Mouse (Mus musculus) bone marrow, adult 2 months (tissue): ENCODE measurements around the gene Rhbg.
"Not testable (repeated sequence)": the region's sequence is repeated elsewhere in the genome, so short reads cannot be mapped to it uniquely, and the experiment has no call there.

ENCODE experiments used
- CTCF ChIP-seq: fragments of 200-500 bp; IDR thresholded peaks from 2 replicates; pipeline ENCODE4 v1.5.1; 2011; ENCODE audit warnings: low read length, control low read depth; ENCODE audit not compliant: control insufficient read depth, insufficient read depth
- POLR2A ChIP-seq: fragments of 200-500 bp; IDR thresholded peaks from 2 replicates; pipeline ENCODE4 v1.6.1; 2011; ENCODE audit warnings: low read depth, mild to moderate bottlenecking, control low read depth, low read length, borderline replicate concordance; ENCODE audit not compliant: control insufficient read depth

GRCm38 (mm10) chr3:88268014-88268413, 13.5 kb upstream of the Rhbg start:
- TF ChIP-seq POLR2A, CTCF: not testable (repeated sequence)
